Mouse (Mus musculus) left cerebral cortex, postnatal 25 days (tissue): ENCODE measurements around the gene Lefty1. TPM values are rescaled to one million over a fixed set of nuclear protein-coding genes. Genes with fewer than 3 reads are reported as not detected.

Experiments used
- DNase-seq, 2 experiments: peaks; one replicate each; pipeline ENCODE4 v3.0.0; 2022; ENCODE audit warnings: low spot score in 2 of 2, mixed read lengths in 1 of 2
- intact Hi-C: fragments of 180-260 bp; cut with DNase I; formaldehyde crosslinking; loops from one replicate; pipeline ENCODE4 v1.15.1; 2025
- total RNA-seq, 2 experiments: library from RNA; stranded (reverse); gene quantifications; 2 replicates each; pipeline ENCODE4 v1.2.3; 2021

The Lefty1 gene
- total RNA-seq, 2 experiments from 2014 or later, result 0.44 to 0.89 TPM

GRCm38 (mm10) chr1:180987759-180988158, 52.9 kb downstream of the Lefty1 start:
- DNase-seq, result peak; percentile 73 to 75
- intact Hi-C loops, result loop anchor here (5.0 kb wide), 1 partner anchor 115 kb away; no protein-coding TSS in a partner anchor

Other genes starting within 250 kb of the Lefty1 start
- gene Mixl1, start 238.0 kb upstream of the Lefty1 start, total RNA-seq, result not detected
- gene Acbd3, start 209.0 kb upstream of the Lefty1 start, total RNA-seq, result 10 to 100 TPM; 32.6 to 33.6 TPM
- gene H3f3a, start 121.1 kb upstream of the Lefty1 start, total RNA-seq, result 100 to 1,000 TPM; 301 to 318 TPM
- gene Sde2, start 83.9 kb upstream of the Lefty1 start, total RNA-seq, result 10 to 100 TPM; 18.8 to 21.0 TPM
- 1 to 10 TPM in 1 of 2 experiments, under 1 TPM in 1; 0.37 to 2.0 TPM for gene Lefty2, start 41.9 kb upstream of the Lefty1 start, total RNA-seq
- gene Pycr2, start 30.7 kb upstream of the Lefty1 start, total RNA-seq, result 10 to 100 TPM; 29.8 to 30.2 TPM
- 10 to 100 TPM; 10.5 to 11.1 TPM for gene Tmem63a, start 7.3 kb downstream of the Lefty1 start, total RNA-seq
- 10 to 100 TPM; 24.6 to 34.3 TPM for gene Ephx1, start 85.9 kb downstream of the Lefty1 start, total RNA-seq
- not detected for gene 9130409I23Rik, start 116.2 kb downstream of the Lefty1 start, total RNA-seq
- gene Nvl, start 209.2 kb downstream of the Lefty1 start, total RNA-seq, result 10 to 100 TPM; 28.6 to 35.7 TPM
- 10 to 100 TPM; 26.8 to 27.9 TPM for gene Cnih4, start 209.7 kb downstream of the Lefty1 start, total RNA-seq